Mouse (Mus musculus): ENCODE measurements around the gene Olfr370.

The Olfr370 gene

GRCm38 (mm10) chr8:83575561-83576515, 40.3 kb downstream of the Olfr370 start:
- peak; percentile 7 to 9 for DNase-seq (ENCODE audit: low spot score in 2 of 2)

- no peak for DNase-seq (ENCODE audit: low spot score in 2 of 2)
Measured at GRCm38 (mm10) chr8:83576516-83576895, 40.9 kb downstream of the Olfr370 start.

GRCm38 (mm10) chr8:83576921-83577320, 41.3 kb downstream of the Olfr370 start:
- peak; percentile 4 to 7 for DNase-seq (ENCODE audit: low spot score in 2 of 2)

- peak; percentile 5 to 9 for DNase-seq (ENCODE audit: low spot score in 2 of 2)
Measured at GRCm38 (mm10) chr8:83577384-83577791, 41.8 kb downstream of the Olfr370 start.

- DNase-seq (ENCODE audit: low spot score in 2 of 2): peak; percentile 5 to 8
Measured at GRCm38 (mm10) chr8:83578131-83579055, 42.8 kb downstream of the Olfr370 start.

GRCm38 (mm10) chr8:83579676-83580075, 44.1 kb downstream of the Olfr370 start:
- DNase-seq (ENCODE audit: low spot score in 2 of 2): peak in 1 of 2 experiments; percentile 4

DNA sequence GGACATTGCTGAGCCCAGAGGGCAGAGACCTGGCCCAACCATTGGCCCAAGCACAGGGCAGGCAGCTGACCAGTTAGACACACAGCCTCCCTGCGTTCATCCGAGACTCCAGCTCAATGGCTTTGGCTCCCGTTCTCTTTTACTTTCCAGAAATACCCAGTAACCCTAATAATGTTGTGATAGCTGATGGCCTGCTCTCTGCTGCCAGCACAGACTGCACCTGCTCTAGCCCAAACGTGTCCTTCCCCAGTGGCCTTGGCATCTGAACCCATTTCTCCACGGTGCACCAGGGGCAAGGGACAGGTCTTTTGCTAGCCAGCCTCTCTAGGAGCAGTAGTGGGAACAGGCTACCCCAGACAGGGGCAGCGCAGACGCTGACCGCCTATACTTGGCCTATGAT, 45.2 kb downstream of the Olfr370 start:
- peak in 1 of 2 experiments; percentile 3 for DNase-seq (ENCODE audit: low spot score in 2 of 2)

- no peak for DNase-seq (ENCODE audit: low spot score in 2 of 2)
Measured at GRCm38 (mm10) chr8:83582226-83582625, 46.6 kb downstream of the Olfr370 start.

DNA sequence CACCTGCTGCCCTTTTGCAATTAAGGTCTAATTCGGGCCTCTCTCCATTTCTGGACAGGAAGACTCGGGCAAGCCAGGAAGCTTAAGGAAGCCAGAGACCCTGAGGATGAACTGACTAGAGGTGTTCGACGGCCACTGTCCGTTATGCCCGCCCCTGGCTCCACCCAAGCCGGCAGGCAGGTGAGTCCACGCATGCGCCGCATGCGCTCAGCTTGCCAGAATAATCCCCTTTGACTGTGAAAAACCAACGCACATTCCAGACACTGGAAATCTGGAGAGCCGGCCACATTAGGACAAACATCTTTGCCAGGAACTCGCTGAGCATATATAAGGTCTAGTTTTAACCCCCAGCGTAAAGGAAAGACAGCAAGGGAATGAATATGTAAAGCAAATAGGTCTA, 47.7 kb downstream of the Olfr370 start:
- no peak for DNase-seq (ENCODE audit: low spot score in 2 of 2)

- DNase-seq (ENCODE audit: low spot score in 2 of 2): no peak
Measured at GRCm38 (mm10) chr8:83584771-83585170, 49.2 kb downstream of the Olfr370 start.

- DNase-seq (ENCODE audit: low spot score in 2 of 2): no peak
Measured at GRCm38 (mm10) chr8:83585333-83585732, 49.8 kb downstream of the Olfr370 start.

- no peak for DNase-seq (ENCODE audit: low spot score in 2 of 2)
Measured at GRCm38 (mm10) chr8:83587644-83588043, 52.1 kb downstream of the Olfr370 start.

- DNase-seq (ENCODE audit: low spot score in 2 of 2): no peak
Measured at GRCm38 (mm10) chr8:83588886-83589285, 53.3 kb downstream of the Olfr370 start.

- no peak for DNase-seq (ENCODE audit: low spot score in 2 of 2)
Measured at GRCm38 (mm10) chr8:83590488-83591023, 55.0 kb downstream of the Olfr370 start.

DNA sequence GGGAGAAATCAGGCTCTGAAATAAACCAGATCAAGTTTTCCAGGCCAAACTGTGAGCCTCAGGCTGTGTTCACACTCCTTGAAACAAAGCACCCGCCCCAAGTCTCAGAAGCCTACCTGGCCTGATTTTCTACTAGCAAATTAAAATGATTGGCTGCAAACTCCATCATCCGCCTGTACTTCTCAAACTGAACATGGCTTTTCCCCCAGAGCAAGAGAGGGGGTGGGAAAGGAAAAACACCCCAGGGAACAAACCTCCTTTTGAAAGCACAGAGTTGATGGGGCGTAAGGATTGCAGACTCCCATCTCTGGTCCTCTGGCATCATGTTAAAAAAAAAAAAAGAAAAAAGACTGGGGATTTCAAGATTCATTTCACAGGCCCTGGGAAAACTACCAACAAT, 57.1 kb downstream of the Olfr370 start:
- DNase-seq (ENCODE audit: low spot score in 2 of 2): no peak

- no peak for DNase-seq (ENCODE audit: low spot score in 2 of 2)
Measured at GRCm38 (mm10) chr8:83593325-83594166, 58.0 kb downstream of the Olfr370 start.

DNA sequence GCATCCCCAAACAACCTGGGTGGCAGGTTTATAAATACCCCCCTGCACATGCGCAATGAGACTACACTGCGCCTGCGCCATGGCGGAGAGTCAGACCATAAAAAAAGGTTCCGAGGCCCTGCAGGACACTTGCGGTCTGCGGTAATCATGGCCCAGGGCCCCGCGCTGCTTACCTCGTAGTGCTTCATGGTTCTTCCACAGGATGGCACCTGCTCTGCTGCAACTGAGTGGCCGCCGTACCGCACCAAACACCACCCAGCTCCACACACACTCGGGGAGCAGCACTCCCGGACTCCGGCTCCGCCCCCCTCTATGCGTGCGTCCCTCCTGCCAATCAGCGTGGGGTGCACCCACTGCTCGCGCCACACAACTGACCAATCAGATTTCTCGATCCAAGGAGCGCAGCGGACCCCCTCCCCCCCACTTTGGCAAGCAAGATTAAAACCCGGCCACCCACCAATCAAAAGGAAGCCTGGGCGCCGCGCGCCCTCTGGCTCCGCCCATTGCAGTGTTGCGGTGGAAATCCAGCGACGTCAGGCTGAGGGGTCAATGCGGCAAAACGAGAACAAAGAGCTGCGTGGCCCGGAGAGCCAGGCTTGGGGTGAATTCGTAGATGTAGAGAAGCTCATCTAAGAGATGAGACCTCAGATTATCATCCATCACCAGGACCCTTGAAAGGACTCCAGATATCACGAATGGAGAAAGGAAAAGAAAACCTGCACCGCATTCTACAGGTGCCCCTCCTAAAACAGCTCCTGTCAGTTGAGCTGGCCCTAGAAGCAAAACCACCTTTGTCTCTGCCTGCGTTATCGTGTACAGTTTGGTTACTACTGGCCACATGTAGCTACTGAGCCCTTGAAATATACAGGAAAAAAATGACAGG, 58.8 kb downstream of the Olfr370 start:
- DNase-seq (ENCODE audit: low spot score in 2 of 2): peak; percentile 97
